Mouse (Mus musculus) testis, adult 2 months (tissue): Measurements from ENCODE around the gene Pira2. TPM values are rescaled to one million over a fixed set of nuclear protein-coding genes. Genes with fewer than 3 reads are reported as not detected.
"Not testable (repeated sequence)": the region's sequence is repeated elsewhere in the genome, so short reads cannot be mapped to it uniquely, and the experiment has no call there.

Experiments used
- H3K27ac ChIP-seq: fragments of 200-500 bp; 2 replicates; pipeline ENCODE4 v1.5.1; 2012; ENCODE audit warnings: low read depth, low read length; ENCODE audit not compliant: control insufficient read depth, insufficient read depth
- H3K27me3 ChIP-seq: fragments of 200-500 bp; 2 replicates; pipeline ENCODE4 v1.6.1; 2012; ENCODE audit warnings: mild to moderate bottlenecking, low read length, moderate library complexity; ENCODE audit not compliant: control insufficient read depth, insufficient read depth
- H3K36me3 ChIP-seq: fragments of 200-500 bp; 2 replicates; pipeline ENCODE4 v1.6.1; 2012; ENCODE audit warnings: mild to moderate bottlenecking, low read length; ENCODE audit not compliant: control insufficient read depth, insufficient read depth
- H3K4me1 ChIP-seq: fragments of 200-500 bp; 2 replicates; pipeline ENCODE4 v1.6.1; 2012; ENCODE audit warnings: low read length; ENCODE audit not compliant: control insufficient read depth, insufficient read depth
- H3K4me3 ChIP-seq: fragments of 200-500 bp; 2 replicates; pipeline ENCODE4 v1.5.1; 2012; ENCODE audit warnings: low read depth, mild to moderate bottlenecking, low read length, moderate library complexity, mixed read lengths; ENCODE audit not compliant: control insufficient read depth
- polyA plus RNA-seq: library from polyadenylated mRNA; depleted of rRNA; stranded (reverse); fragments of >200 nt; gene quantifications from 2 replicates; pipeline ENCODE4 v1.2.3, GENCODE M21; 2012; rRNA removed

The Pira2 gene
- polyA plus RNA-seq = 0.09 and 0.12 TPM in 2 replicates

GRCm38 (mm10) chr7:3844951-3845350, at the start of gene Pira2:
Gene Pira2, minus strand, starts transcription at chr7:3845051.
- not testable (repeated sequence) for H3K4me3 ChIP-seq, H3K27me3 ChIP-seq, H3K4me1 ChIP-seq, H3K36me3 ChIP-seq, H3K27ac ChIP-seq

- H3K27ac ChIP-seq, H3K27me3 ChIP-seq, H3K4me3 ChIP-seq, H3K36me3 ChIP-seq, H3K4me1 ChIP-seq: not testable (repeated sequence)
Measured at GRCm38 (mm10) chr7:3875032-3875431, 30.2 kb upstream of the Pira2 start.

DNA sequence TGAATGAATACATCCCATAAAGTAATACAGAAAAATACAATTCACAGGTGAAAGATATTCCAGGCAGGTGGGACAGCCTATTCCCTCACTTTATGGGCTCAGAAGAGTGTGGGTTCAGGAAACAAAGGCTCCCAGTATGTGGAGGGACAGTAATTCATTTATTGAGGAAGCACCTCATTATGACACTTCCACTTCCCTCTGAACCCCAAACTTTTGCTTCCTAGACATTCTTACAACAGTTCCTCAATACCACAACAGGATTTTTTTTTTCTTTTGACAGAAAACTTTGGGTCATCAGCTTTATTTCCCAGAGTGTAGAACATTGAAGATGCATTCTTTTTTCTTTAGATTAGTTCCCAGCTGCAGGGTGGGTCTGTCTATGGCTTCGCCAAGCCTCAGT, 7.0 kb downstream of the Pira2 start:
- not testable (repeated sequence) for H3K27me3 ChIP-seq, H3K36me3 ChIP-seq

GRCm38 (mm10) chr7:3830633-3831032, 14.2 kb downstream of the Pira2 start:
- not testable (repeated sequence) for H3K27ac ChIP-seq, H3K27me3 ChIP-seq, H3K4me1 ChIP-seq, H3K4me3 ChIP-seq, H3K36me3 ChIP-seq

More for the DNA sequence above, 7.0 kb downstream of the Pira2 start:
- not testable (repeated sequence) for H3K4me3 ChIP-seq, H3K27ac ChIP-seq, H3K4me1 ChIP-seq

DNA sequence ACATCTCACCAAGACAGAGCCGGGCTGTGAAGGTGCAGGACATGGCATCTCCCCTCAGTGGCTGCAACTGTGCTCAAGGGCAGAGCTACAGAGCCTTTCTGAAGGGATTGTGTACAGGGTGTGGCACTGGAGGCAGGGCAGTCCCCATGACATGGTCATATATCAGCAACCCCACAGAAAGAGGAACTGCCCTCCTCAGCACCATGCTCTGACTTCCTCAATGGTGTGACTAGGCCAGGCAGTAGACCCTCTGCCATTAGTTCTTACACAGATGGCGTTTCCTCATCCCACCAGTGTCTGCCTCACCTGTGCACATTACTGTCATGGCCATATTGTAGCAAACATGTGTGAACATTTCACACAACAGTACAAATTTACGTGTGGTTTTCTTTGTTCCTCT, 19.3 kb downstream of the Pira2 start, which contains the start of gene Gm15448:
TSS of gene Gm15448 (minus strand) at position 89 of the 400 bp plus-strand sequence.
- not testable (repeated sequence) for H3K27ac ChIP-seq

DNA sequence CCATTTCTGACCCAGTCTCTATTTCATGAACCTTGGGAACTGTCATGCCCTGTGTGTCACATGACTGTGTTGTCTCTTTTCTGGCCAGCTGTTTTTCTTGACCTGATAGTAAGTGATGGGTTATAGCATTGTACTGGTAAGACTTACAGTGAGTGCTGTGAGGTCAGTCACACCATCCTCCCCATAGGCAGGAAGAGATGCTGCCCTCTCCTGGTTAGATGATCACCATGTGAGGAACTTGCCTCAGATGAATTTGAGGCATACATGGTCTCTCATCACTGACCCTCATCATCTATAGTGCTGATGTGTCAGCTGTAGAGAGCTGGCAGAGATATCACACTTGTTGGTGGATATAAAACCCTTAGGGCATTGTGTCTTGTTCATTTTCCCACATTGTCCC, 32.9 kb downstream of the Pira2 start:
- H3K27ac ChIP-seq, H3K27me3 ChIP-seq, H3K36me3 ChIP-seq, H3K4me3 ChIP-seq, H3K4me1 ChIP-seq: not testable (repeated sequence)

More for the DNA sequence above, 19.3 kb downstream of the Pira2 start, which contains the start of gene Gm15448:
- H3K27me3 ChIP-seq, H3K4me1 ChIP-seq, H3K4me3 ChIP-seq, H3K36me3 ChIP-seq: not testable (repeated sequence)

DNA sequence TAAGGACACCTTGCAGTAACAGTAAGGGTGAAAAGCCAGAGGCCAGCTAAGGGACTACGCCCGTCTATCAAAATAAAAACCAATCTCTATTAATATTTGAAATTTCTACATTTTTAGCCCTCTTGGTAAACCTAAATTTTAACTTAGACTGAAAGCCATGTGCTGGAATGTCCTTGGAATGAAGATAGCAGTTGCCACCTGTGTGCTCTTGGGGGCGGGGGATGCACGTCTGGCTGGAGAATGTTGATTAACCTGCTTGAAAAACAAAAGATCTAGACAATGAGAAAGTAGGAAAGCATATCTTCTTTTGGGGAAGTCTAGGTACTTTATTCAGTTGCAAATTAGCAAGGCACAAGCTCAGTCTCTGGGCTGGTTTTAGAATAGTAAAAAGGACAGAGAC, 41.9 kb downstream of the Pira2 start:
- not testable (repeated sequence) for H3K27ac ChIP-seq, H3K27me3 ChIP-seq, H3K4me3 ChIP-seq, H3K4me1 ChIP-seq, H3K36me3 ChIP-seq

- not testable (repeated sequence) for H3K27me3 ChIP-seq
Measured at GRCm38 (mm10) chr7:3799940-3800339, 44.9 kb downstream of the Pira2 start.

DNA sequence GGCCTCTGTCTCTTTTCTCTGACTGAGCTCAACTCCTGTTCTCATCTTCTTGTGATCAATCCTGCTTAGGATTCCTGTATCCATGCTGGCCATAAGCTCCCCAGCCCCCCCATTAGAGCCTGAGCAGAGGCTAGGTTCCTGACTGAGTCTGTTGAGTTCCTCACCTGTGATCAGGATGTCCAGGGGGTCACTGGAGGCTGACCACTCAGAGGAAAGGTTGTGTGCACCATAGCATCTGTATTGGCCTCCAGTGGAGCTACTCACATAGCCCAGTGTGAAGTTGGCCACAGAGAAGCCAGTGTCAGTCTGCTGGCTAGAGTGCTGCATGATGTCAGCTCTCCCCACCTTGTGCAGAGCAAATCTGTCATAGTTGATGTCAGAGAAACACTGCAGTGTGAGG, 48.6 kb downstream of the Pira2 start:
- not testable (repeated sequence) for H3K4me3 ChIP-seq, H3K27me3 ChIP-seq, H3K36me3 ChIP-seq, H3K27ac ChIP-seq, H3K4me1 ChIP-seq

More at GRCm38 (mm10) chr7:3799940-3800339, 44.9 kb downstream of the Pira2 start:
- H3K36me3 ChIP-seq, H3K27ac ChIP-seq, H3K4me1 ChIP-seq, H3K4me3 ChIP-seq: not testable (repeated sequence)

Other genes with a start within 250 kb of the Pira2 start
- 1.9 and 3.2 TPM in 2 replicates for gene Oscar, start 228.9 kb downstream of the Pira2 start, polyA plus RNA-seq
- gene Ndufa3, start 227.7 kb downstream of the Pira2 start, polyA plus RNA-seq = 99.6 and 122 TPM in 2 replicates
- 17.2 and 18.1 TPM in 2 replicates for gene Tfpt, start 215.1 kb downstream of the Pira2 start, polyA plus RNA-seq
- 24.8 and 26.4 TPM in 2 replicates for gene Prpf31, start 215.1 kb downstream of the Pira2 start, polyA plus RNA-seq
- 26.3 and 27.1 TPM in 2 replicates for gene Cnot3, start 199.8 kb downstream of the Pira2 start, polyA plus RNA-seq
- 5.2 and 5.7 TPM in 2 replicates for gene Leng1, start 179.2 kb downstream of the Pira2 start, polyA plus RNA-seq
- gene Tmc4, start 167.5 kb downstream of the Pira2 start, polyA plus RNA-seq = 2.9 and 5.1 TPM in 2 replicates
- 14.0 and 14.6 TPM in 2 replicates for gene Tsen34, start 152.2 kb downstream of the Pira2 start, polyA plus RNA-seq
- gene Mboat7, start 151.5 kb downstream of the Pira2 start, polyA plus RNA-seq = 12.5 and 14.9 TPM in 2 replicates
- gene Rps9, start 141.1 kb downstream of the Pira2 start, polyA plus RNA-seq = 408 and 458 TPM in 2 replicates
- gene Pirb, start 124.7 kb downstream of the Pira2 start, polyA plus RNA-seq = 0.51 and 0.79 TPM in 2 replicates
- gene Gm15448, start 19.4 kb downstream of the Pira2 start, polyA plus RNA-seq = not detected in 2 replicates
- 0.11 TPM in 1 of 2 replicates, not detected in the other for gene Gm14548, start 53.1 kb upstream of the Pira2 start, polyA plus RNA-seq
- gene Lilra6, start 70.5 kb upstream of the Pira2 start, polyA plus RNA-seq = 0.10 and 0.25 TPM in 2 replicates
- gene Lair1, start 218.2 kb upstream of the Pira2 start, polyA plus RNA-seq = 0.55 and 1.5 TPM in 2 replicates